Mouse (Mus musculus): ENCODE measurements around the gene Lrrc4c. TPM values are rescaled to one million over a fixed set of nuclear protein-coding genes. Genes with fewer than 3 reads are reported as not detected.

The Lrrc4c gene
- 100 to 1,000 TPM; 118 to 134 TPM for total RNA-seq (2021)

- intact Hi-C loops (cut with DNase I): loop anchor here (5.0 to 10.0 kb wide), 4 partner anchors 83 to 1850 kb away; no protein-coding TSS in a partner anchor
Observed at GRCm38 (mm10) chr2:96317387-96318299, at the start of gene Lrrc4c. TSS of gene Lrrc4c (plus strand) at chr2:96318169.

GRCm38 (mm10) chr2:96275061-96275460 is 42.9 kb upstream of the Lrrc4c start:
- intact Hi-C loops (cut with DNase I): no loop called here
- DNase-seq (ENCODE audit: extremely low spot score in 1 of 2, low spot score in 2 of 2): no peak

More at GRCm38 (mm10) chr2:96317387-96318299, at the start of gene Lrrc4c:
- DNase-seq (ENCODE audit: extremely low spot score in 1 of 2, low spot score in 2 of 2): peak; percentile 36 to 45

GRCm38 (mm10) chr2:96282926-96283325 is 35.0 kb upstream of the Lrrc4c start:
- DNase-seq (ENCODE audit: extremely low spot score in 1 of 2, low spot score in 2 of 2): no peak
- intact Hi-C loops (cut with DNase I): no loop called here

GRCm38 (mm10) chr2:96287512-96287911 is 30.5 kb upstream of the Lrrc4c start:
- DNase-seq (ENCODE audit: extremely low spot score in 1 of 2, low spot score in 2 of 2): no peak
- intact Hi-C loops (cut with DNase I): no loop called here

GRCm38 (mm10) chr2:96290541-96290940 is 27.4 kb upstream of the Lrrc4c start:
- DNase-seq (ENCODE audit: extremely low spot score in 1 of 2, low spot score in 2 of 2): no peak
- intact Hi-C loops (cut with DNase I): no loop called here

- DNase-seq (ENCODE audit: extremely low spot score in 1 of 2, low spot score in 2 of 2): no peak
- intact Hi-C loops (cut with DNase I): loop anchor here (5.0 to 10.0 kb wide), 4 partner anchors 80 to 1848 kb away; no protein-coding TSS in a partner anchor
Observed at GRCm38 (mm10) chr2:96315034-96315433, 2.9 kb upstream of the Lrrc4c start.

- intact Hi-C loops (cut with DNase I): loop anchor here (5.0 to 10.0 kb wide), 4 partner anchors 82 to 1849 kb away; no protein-coding TSS in a partner anchor
- DNase-seq (ENCODE audit: extremely low spot score in 1 of 2, low spot score in 2 of 2): no peak
Observed at GRCm38 (mm10) chr2:96316531-96316930, 1.4 kb upstream of the Lrrc4c start.

GRCm38 (mm10) chr2:96318556-96318955 is 587 bp downstream of the Lrrc4c start:
- intact Hi-C loops (cut with DNase I): loop anchor here (5.0 to 10.0 kb wide), 4 partner anchors 84 to 1851 kb away; no protein-coding TSS in a partner anchor
- DNase-seq (ENCODE audit: extremely low spot score in 1 of 2, low spot score in 2 of 2): no peak

GRCm38 (mm10) chr2:96319201-96319600 is 1.2 kb downstream of the Lrrc4c start:
- DNase-seq (ENCODE audit: extremely low spot score in 1 of 2, low spot score in 2 of 2): peak in 1 of 2 experiments; percentile 19
- intact Hi-C loops (cut with DNase I): loop anchor here (5.0 to 10.0 kb wide), 4 partner anchors 84 to 1852 kb away; no protein-coding TSS in a partner anchor

- intact Hi-C loops (cut with DNase I): loop anchor here (5.0 to 10.0 kb wide), 4 partner anchors 85 to 1852 kb away; no protein-coding TSS in a partner anchor
- no peak for DNase-seq (ENCODE audit: extremely low spot score in 1 of 2, low spot score in 2 of 2)
Observed at GRCm38 (mm10) chr2:96319649-96320048, 1.7 kb downstream of the Lrrc4c start.

GRCm38 (mm10) chr2:96334652-96335051 is 16.7 kb downstream of the Lrrc4c start:
- no peak for DNase-seq (ENCODE audit: extremely low spot score in 1 of 2, low spot score in 2 of 2)
- intact Hi-C loops (cut with DNase I): loop anchor here (5.0 kb wide), 1 partner anchor 248 kb away; no protein-coding TSS in a partner anchor

GRCm38 (mm10) chr2:96337354-96337753 is 19.4 kb downstream of the Lrrc4c start:
- DNase-seq (ENCODE audit: extremely low spot score in 1 of 2, low spot score in 2 of 2): peak in 1 of 2 experiments; percentile 40
- intact Hi-C loops (cut with DNase I): loop anchor here (5.0 kb wide), 1 partner anchor 245 kb away; no protein-coding TSS in a partner anchor

- DNase-seq (ENCODE audit: extremely low spot score in 1 of 2, low spot score in 2 of 2): peak in 1 of 2 experiments; percentile 16
- intact Hi-C loops (cut with DNase I): no loop called here
Observed at GRCm38 (mm10) chr2:96401186-96401811, 83.3 kb downstream of the Lrrc4c start.

- no peak for DNase-seq (ENCODE audit: extremely low spot score in 1 of 2, low spot score in 2 of 2)
- intact Hi-C loops (cut with DNase I): no loop called here
Observed at GRCm38 (mm10) chr2:96402514-96402913, 84.5 kb downstream of the Lrrc4c start.

- intact Hi-C loops (cut with DNase I): no loop called here
Observed at GRCm38 (mm10) chr2:96406856-96407255, 88.9 kb downstream of the Lrrc4c start.

GRCm38 (mm10) chr2:96411182-96411581 is 93.2 kb downstream of the Lrrc4c start:
- intact Hi-C loops (cut with DNase I): no loop called here
- no peak for DNase-seq (ENCODE audit: extremely low spot score in 1 of 2, low spot score in 2 of 2)

More at GRCm38 (mm10) chr2:96406856-96407255, 88.9 kb downstream of the Lrrc4c start:
- no peak for DNase-seq (ENCODE audit: extremely low spot score in 1 of 2, low spot score in 2 of 2)

- intact Hi-C loops (cut with DNase I): no loop called here
- no peak for DNase-seq (ENCODE audit: extremely low spot score in 1 of 2, low spot score in 2 of 2)
Observed at GRCm38 (mm10) chr2:96461566-96461965, 143.6 kb downstream of the Lrrc4c start.

- DNase-seq (ENCODE audit: extremely low spot score in 1 of 2, low spot score in 2 of 2): peak; percentile 13 to 23
- intact Hi-C loops (cut with DNase I): no loop called here
Observed at GRCm38 (mm10) chr2:96475674-96476073, 157.7 kb downstream of the Lrrc4c start.

Measured in left cerebral cortex, postnatal 10 days (tissue).